ENCODE assay signal across 8 mouse cellular contexts in genomic region chr6:13837916-13838676, GRCm38 (mm10). TPM values are rescaled to one million over a fixed set of nuclear protein-coding genes. Genes with fewer than 3 reads are reported as not detected.
DNase-seq lines count a peak whose midpoint lies in the region; ATAC-seq and TF ChIP-seq lines count a peak whose summit lies in the region.

No protein-coding gene starts in this region.

- WGBS in kidney, embryonic 14.5 days, result 2% methylated on average over 19 of the region's 19 CpGs
- WGBS in forebrain, postnatal 0 days, result 1% methylated on average over 19 of the region's 19 CpGs

- H3K27me3 ChIP-seq in kidney, embryonic 14.5 days (ENCODE audit: control insufficient read depth, insufficient read depth, low read length), result 0 out of 2 replicates have a peak, but pooled peaks cover 4% of the 10 kb centered on the region
- no peaks in the 10 kb centered on the region for H3K27me3 ChIP-seq in forebrain, postnatal 0 days (ENCODE audit: insufficient read depth, low read length)

- no peaks in the 10 kb centered on the region for H3K36me3 ChIP-seq in kidney, embryonic 14.5 days (ENCODE audit: control insufficient read depth, insufficient read depth, low read length)
- no peaks in the 10 kb centered on the region for H3K36me3 ChIP-seq in forebrain, postnatal 0 days (ENCODE audit: insufficient read depth)

- no peak for TF ChIP-seq POLR2A in brain, embryonic 14.5 days (IDR thresholded peaks at IDR 0.05; ENCODE audit: borderline replicate concordance, extremely low read depth, insufficient read depth, insufficient read length, poor library complexity, severe bottlenecking)

- H3K4me2 ChIP-seq in kidney, embryonic 14.5 days (replicated peaks; ENCODE audit: low read depth, low read length), result peak overlapping the region; percentile 75
- H3K4me2 ChIP-seq in forebrain, postnatal 0 days (ENCODE audit: low read depth), result peak overlapping the region; percentile 89

- H3K27ac ChIP-seq in kidney, embryonic 14.5 days (ENCODE audit: low read depth, low read length), result peak overlapping the region; percentile 67; the same call in 1 of the 2 replicates
- H3K27ac ChIP-seq in forebrain, postnatal 0 days (ENCODE audit: low read depth, low read length), result peak overlapping the region; percentile 100

- no peaks in the 10 kb centered on the region for H3K4me1 ChIP-seq in kidney, embryonic 14.5 days (ENCODE audit: control insufficient read depth, insufficient read depth, low read length)
- H3K4me1 ChIP-seq in forebrain, postnatal 0 days (ENCODE audit: insufficient read depth), result 0 out of 2 replicates have a peak, but pooled peaks cover 9% of the 10 kb centered on the region

- peak; percentile 2; the same call in 1 of the 2 replicates for ATAC-seq in kidney, embryonic 14.5 days (ENCODE audit: low FRiP score, low TSS enrichment)
- ATAC-seq in forebrain, postnatal 0 days, result peak; percentile 21
- peak; percentile 38 for ATAC-seq in monocyte, adult 5-6 weeks (replicated peaks; ENCODE audit: insufficient number of reproducible peaks, low FRiP score, low TSS enrichment, poor library complexity, severe bottlenecking)

- DNase-seq in kidney, postnatal 36 days, result no peak
- peak; percentile 83 for DNase-seq in brain, embryonic 14.5 days (ENCODE audit: low read depth)
- peak; percentile 82 for DNase-seq in forebrain, postnatal 0 days
- peak; percentile 35 for DNase-seq in layer of hippocampus, postnatal 25 days (ENCODE audit: extremely low spot score in 1 of 2, low spot score in 1 of 2)
- DNase-seq in spleen, adult 18-20 months, result no peak
- DNase-seq in urinary bladder, postnatal 4 days (ENCODE audit: low spot score in 2 of 2), result no peak

- H3K4me3 ChIP-seq in kidney, embryonic 14.5 days (ENCODE audit: low read length), result peak overlapping the region; percentile 47
- peak overlapping the region; percentile 76 for H3K4me3 ChIP-seq in forebrain, postnatal 0 days (ENCODE audit: low read depth, low read length)

- no peaks in the 10 kb centered on the region for H3K9me3 ChIP-seq in kidney, embryonic 14.5 days (ENCODE audit: control insufficient read depth, low read length)
- no peaks in the 10 kb centered on the region for H3K9me3 ChIP-seq in forebrain, postnatal 0 days (ENCODE audit: low read length)

- no peak for TF ChIP-seq CTCF in brain, embryonic 14.5 days (IDR thresholded peaks at IDR 0.05; ENCODE audit: borderline replicate concordance, extremely low read depth, insufficient read depth, insufficient read length)
- TF ChIP-seq CTCF in forebrain, postnatal 0 days (IDR thresholded peaks at IDR 0.05; ENCODE audit: low read depth), result no peak

- peak overlapping the region; percentile 64 for H3K9ac ChIP-seq in kidney, embryonic 14.5 days (ENCODE audit: low read depth, low read length)
- H3K9ac ChIP-seq in forebrain, postnatal 0 days, result peak overlapping the region; percentile 100

RNA-seq across cellular contexts. Expression of gene Gpr85, which starts 1.6 kb away (rescaled TPM):
- polyA plus RNA-seq in kidney, embryonic 14.5 days (2014; fragmentation: Nextera tagmentation; extraction: Ambion mirVana), result 1.2 and 1.3 TPM in 2 replicates
- polyA plus RNA-seq in brain, embryonic 14.5 days (2012; rRNA removed), result 55.5 and 62.2 TPM in 2 replicates
- total RNA-seq in forebrain, postnatal 0 days (2014; rRNA removed), result 156 and 167 TPM in 2 replicates
- polyA plus RNA-seq in forebrain, postnatal 0 days (2015; fragmentation: Nextera tagmentation; extraction: Ambion mirVana), result 140 and 159 TPM in 2 replicates
- 10 to 100 TPM; 39.0 to 44.6 TPM for total RNA-seq in layer of hippocampus, postnatal 25 days (2021)
- not detected in 3 replicates for total RNA-seq in monocyte, adult 5-6 weeks (2017)

RNA-seq across cellular contexts. Expression of gene 2610001J05Rik, which starts 33.2 kb away (rescaled TPM):
- polyA plus RNA-seq in kidney, embryonic 14.5 days (2014; fragmentation: Nextera tagmentation; extraction: Ambion mirVana), result 69.6 and 107 TPM in 2 replicates
- polyA plus RNA-seq in brain, embryonic 14.5 days (2012; rRNA removed), result 49.1 and 56.9 TPM in 2 replicates
- 18.1 and 23.1 TPM in 2 replicates for total RNA-seq in forebrain, postnatal 0 days (2014; rRNA removed)
- 115 and 120 TPM in 2 replicates for polyA plus RNA-seq in forebrain, postnatal 0 days (2015; fragmentation: Nextera tagmentation; extraction: Ambion mirVana)
- 10 to 100 TPM; 32.0 to 39.7 TPM for total RNA-seq in layer of hippocampus, postnatal 25 days (2021)
- total RNA-seq in monocyte, adult 5-6 weeks (2017), result 64.0 to 80.9 TPM (median 67.1 TPM) in 3 replicates

Comparison
In these comparisons a context has a peak if more than half of its experiments do, and no peak if none do; other contexts are left out.
1. DNase-seq: peak in brain, embryonic 14.5 days (single experiment), forebrain, postnatal 0 days (single experiment) and layer of hippocampus, postnatal 25 days (2 of 2); none in kidney, postnatal 36 days (0 of 2), spleen, adult 18-20 months (0 of 2) and urinary bladder, postnatal 4 days (0 of 2).
2. RNA of gene Gpr85, which starts 1.6 kb away (total RNA-seq): 156 to 167 TPM in forebrain, postnatal 0 days and 39.0 to 44.6 TPM in layer of hippocampus, postnatal 25 days; not detected in monocyte, adult 5-6 weeks; every median in the first group is over 10 times any median in the second.
3. Peak in every context shown above with its lines, with median percentiles within 50 percentile points of each other: ATAC-seq.